Mouse (Mus musculus) erythroblast, embryonic 14.5 days (primary cell): ENCODE data around the gene Arpc3.

Experiments
- GATA1 ChIP-seq: IDR thresholded peaks from 2 replicates; pipeline ENCODE4 v1.6.1; 2012; ENCODE audit warnings: low read length, inconsistent platforms, mixed read lengths
- TAL1 ChIP-seq: IDR thresholded peaks from 3 replicates; pipeline ENCODE4 v1.6.1; 2012; ENCODE audit warnings: low read length, inconsistent platforms, mixed read lengths

- TF ChIP-seq TAL1 (no peak), GATA1 (no peak)
Measured at GRCm38 (mm10) chr5:122354492-122355067, 37.1 kb upstream of the Arpc3 start.
